Mouse (Mus musculus): ENCODE measurements around the gene Rhcg. TPM values are rescaled to one million over a fixed set of nuclear protein-coding genes. Genes with fewer than 3 reads are reported as not detected.

The Rhcg gene
- not detected for polyA plus RNA-seq (2014; fragmentation: Illumina TruSeq; extraction: RNeasy Lipid Tissue Mini Kit (QIAGEN cat#74804); ENCODE audit: low read depth, low replicate concordance)

GRCm38 (mm10) chr7:79617418-79617817, at the start of gene Rhcg:
TSS of gene Rhcg (minus strand) at chr7:79617657.

GRCm38 (mm10) chr7:79659578-79660290, 42.3 kb upstream of the Rhcg start, which contains the start of gene Ticrr:
TSS of gene Ticrr (plus strand) at chr7:79660196.

Other genes starting within 250 kb of the Rhcg start
- not detected for gene Rlbp1, start 230.6 kb downstream of the Rhcg start, polyA plus RNA-seq (2014; fragmentation: Illumina TruSeq; extraction: RNeasy Lipid Tissue Mini Kit (QIAGEN cat#74804); ENCODE audit: low read depth, low replicate concordance)
- not detected for gene Fanci, start 225.7 kb downstream of the Rhcg start, polyA plus RNA-seq (2014; fragmentation: Illumina TruSeq; extraction: RNeasy Lipid Tissue Mini Kit (QIAGEN cat#74804); ENCODE audit: low read depth, low replicate concordance)
- 27.5 TPM for gene Polg, start 151.3 kb downstream of the Rhcg start, polyA plus RNA-seq (2014; fragmentation: Illumina TruSeq; extraction: RNeasy Lipid Tissue Mini Kit (QIAGEN cat#74804); ENCODE audit: low read depth, low replicate concordance)
- gene Ticrr, start 42.5 kb upstream of the Rhcg start, polyA plus RNA-seq (2014; fragmentation: Illumina TruSeq; extraction: RNeasy Lipid Tissue Mini Kit (QIAGEN cat#74804); ENCODE audit: low read depth, low replicate concordance): not detected
- gene Kif7, start 98.1 kb upstream of the Rhcg start, polyA plus RNA-seq (2014; fragmentation: Illumina TruSeq; extraction: RNeasy Lipid Tissue Mini Kit (QIAGEN cat#74804); ENCODE audit: low read depth, low replicate concordance): 0.08 TPM
- gene Plin1, start 115.2 kb upstream of the Rhcg start, polyA plus RNA-seq (2014; fragmentation: Illumina TruSeq; extraction: RNeasy Lipid Tissue Mini Kit (QIAGEN cat#74804); ENCODE audit: low read depth, low replicate concordance): 0.13 TPM
- 51.5 TPM for gene Pex11a, start 125.5 kb upstream of the Rhcg start, polyA plus RNA-seq (2014; fragmentation: Illumina TruSeq; extraction: RNeasy Lipid Tissue Mini Kit (QIAGEN cat#74804); ENCODE audit: low read depth, low replicate concordance)
- 0.42 TPM for gene Wdr93, start 125.5 kb upstream of the Rhcg start, polyA plus RNA-seq (2014; fragmentation: Illumina TruSeq; extraction: RNeasy Lipid Tissue Mini Kit (QIAGEN cat#74804); ENCODE audit: low read depth, low replicate concordance)
- not detected for gene Mesp1, start 176.1 kb upstream of the Rhcg start, polyA plus RNA-seq (2014; fragmentation: Illumina TruSeq; extraction: RNeasy Lipid Tissue Mini Kit (QIAGEN cat#74804); ENCODE audit: low read depth, low replicate concordance)
- not detected for gene Mesp2, start 193.1 kb upstream of the Rhcg start, polyA plus RNA-seq (2014; fragmentation: Illumina TruSeq; extraction: RNeasy Lipid Tissue Mini Kit (QIAGEN cat#74804); ENCODE audit: low read depth, low replicate concordance)
- 26.7 TPM for gene Anpep, start 243.4 kb upstream of the Rhcg start, polyA plus RNA-seq (2014; fragmentation: Illumina TruSeq; extraction: RNeasy Lipid Tissue Mini Kit (QIAGEN cat#74804); ENCODE audit: low read depth, low replicate concordance)